Mouse (Mus musculus): Measurements from ENCODE around the gene Obp1b. TPM values are rescaled to one million over a fixed set of nuclear protein-coding genes. Genes with fewer than 3 reads are reported as not detected.
"Not testable (repeated sequence)": the region's sequence is repeated elsewhere in the genome, so short reads cannot be mapped to it uniquely, and the experiment has no call there.

Obp1b gene
- total RNA-seq (2014; rRNA removed) (not detected in 2 replicates), polyA plus RNA-seq (2015; fragmentation: Nextera tagmentation; extraction: Ambion mirVana) (not detected in 2 replicates)

GRCm38 (mm10) chrX:78186477-78186876 lies at the start of gene Obp1b:
Gene Obp1b, plus strand, starts transcription at chrX:78186777.
- not testable (repeated sequence) for H3K4me1 ChIP-seq (ENCODE audit: insufficient read depth, low read length); H3K4me3 ChIP-seq (ENCODE audit: low read length); H3K9me3 ChIP-seq (ENCODE audit: low read length); H3K27me3 ChIP-seq (ENCODE audit: insufficient read depth, low read length); DNase-seq (ENCODE audit: low spot score); H3K9ac ChIP-seq (replicated peaks; ENCODE audit: low read length); H3K27ac ChIP-seq; ATAC-seq; H3K36me3 ChIP-seq (ENCODE audit: insufficient read depth, low read length); H3K4me2 ChIP-seq (ENCODE audit: low read depth, low read length)
- no CpG with 5 or more reads among the region's 3 CpGs for WGBS

GRCm38 (mm10) chrX:78202220-78202619 lies 15.6 kb downstream of the Obp1b start:
- not testable (repeated sequence) for H3K4me2 ChIP-seq (ENCODE audit: low read depth, low read length); ATAC-seq; H3K27ac ChIP-seq; H3K9ac ChIP-seq (replicated peaks; ENCODE audit: low read length); H3K4me3 ChIP-seq (ENCODE audit: low read length); H3K36me3 ChIP-seq (ENCODE audit: insufficient read depth, low read length); H3K9me3 ChIP-seq (ENCODE audit: low read length); H3K4me1 ChIP-seq (ENCODE audit: insufficient read depth, low read length); H3K27me3 ChIP-seq (ENCODE audit: insufficient read depth, low read length); DNase-seq (ENCODE audit: low spot score)
- 64% methylated on average over 1 of the region's 1 CpGs for WGBS

- no peaks in the 10 kb centered on the region for H3K4me1 ChIP-seq (ENCODE audit: insufficient read depth, low read length)
- DNase-seq (ENCODE audit: low spot score), result no peak
- ATAC-seq, result no peak
- H3K36me3 ChIP-seq (ENCODE audit: insufficient read depth, low read length), result no peaks in the 10 kb centered on the region
- H3K9me3 ChIP-seq (ENCODE audit: low read length), result no peaks in the 10 kb centered on the region
- no peak overlapping the region for H3K9ac ChIP-seq (replicated peaks; ENCODE audit: low read length)
- 92% methylated on average over 5 of the region's 5 CpGs for WGBS
- H3K27ac ChIP-seq, result no peak overlapping the region
- TF ChIP-seq CTCF (IDR thresholded peaks at IDR 0.05; ENCODE audit: low read depth), result no peak
- H3K4me3 ChIP-seq (ENCODE audit: low read length), result no peak overlapping the region
- no peaks in the 10 kb centered on the region for H3K27me3 ChIP-seq (ENCODE audit: insufficient read depth, low read length)
- no peak overlapping the region for H3K4me2 ChIP-seq (ENCODE audit: low read depth, low read length)
These were observed 16.3 kb downstream of the Obp1b start for GRCm38 (mm10) chrX:78202829-78203228.

Other genes with a start within 250 kb of the Obp1b start
- not detected in 2 replicates for gene Obp1a, start 95.4 kb upstream of the Obp1b start, total RNA-seq (2014; rRNA removed)
- gene Obp1a, start 95.4 kb upstream of the Obp1b start, polyA plus RNA-seq (2015; fragmentation: Nextera tagmentation; extraction: Ambion mirVana), result 0.20 TPM in 1 of 2 replicates, not detected in the other
- gene Gm5938, start 61.3 kb upstream of the Obp1b start, total RNA-seq (2014; rRNA removed), result not detected in 2 replicates
- not detected in 2 replicates for gene Gm5938, start 61.3 kb upstream of the Obp1b start, polyA plus RNA-seq (2015; fragmentation: Nextera tagmentation; extraction: Ambion mirVana)
- not detected in 2 replicates for gene Gm14743, start 59.1 kb downstream of the Obp1b start, total RNA-seq (2014; rRNA removed)
- not detected in 2 replicates for gene Gm14743, start 59.1 kb downstream of the Obp1b start, polyA plus RNA-seq (2015; fragmentation: Nextera tagmentation; extraction: Ambion mirVana)
- not detected in 2 replicates for gene 4930480E11Rik, start 182.9 kb downstream of the Obp1b start, total RNA-seq (2014; rRNA removed)
- gene 4930480E11Rik, start 182.9 kb downstream of the Obp1b start, polyA plus RNA-seq (2015; fragmentation: Nextera tagmentation; extraction: Ambion mirVana), result not detected in 2 replicates